Mouse (Mus musculus) limb, embryonic 10.5 days (tissue): ENCODE results near the gene Fam186b. TPM values are rescaled to one million over a fixed set of nuclear protein-coding genes. Genes with fewer than 3 reads are reported as not detected.

Experiments
- DNase-seq: peaks from one replicate; pipeline ENCODE4 v3.0.0-alpha.2; 2017; ENCODE audit warnings: low spot score
- H3K27ac ChIP-seq: fragments of 300-500 bp; sonication (generic); 2 replicates; pipeline ENCODE4 v1.5.1; 2016; ENCODE audit warnings: mild to moderate bottlenecking
- H3K27me3 ChIP-seq: fragments of 300-500 bp; sonication (generic); 2 replicates; pipeline ENCODE4 v1.6.1; 2016; ENCODE audit warnings: low read depth, mild to moderate bottlenecking; ENCODE audit not compliant: poor library complexity, severe bottlenecking
- H3K36me3 ChIP-seq: fragments of 300-500 bp; sonication (generic); 2 replicates; pipeline ENCODE4 v1.6.1; 2016; ENCODE audit warnings: mild to moderate bottlenecking, moderate library complexity
- H3K4me1 ChIP-seq: fragments of 300-500 bp; sonication (generic); 2 replicates; pipeline ENCODE4 v1.6.1; 2016
- H3K4me3 ChIP-seq: fragments of 300-500 bp; sonication (generic); 2 replicates; pipeline ENCODE4 v1.5.1; 2016; ENCODE audit warnings: mild to moderate bottlenecking, moderate library complexity
- H3K9me3 ChIP-seq: fragments of 300-500 bp; sonication (generic); replicated peaks from 2 replicates; pipeline ENCODE4 v1.6.1; 2016; ENCODE audit warnings: mild to moderate bottlenecking
- WGBS: fragments of 180-500 bp; shearing (Covaris S2); methylation state at CpG from one replicate; pipeline ENCODE4 v1.1.7; 2016; 5-methylcytosine and 5-hydroxymethylcytosine counted together
- polyA plus RNA-seq: library from polyadenylated mRNA; unstranded; fragments of >200 nt; fragmentation: Nextera tagmentation; extraction: Ambion mirVana; gene quantifications from 2 replicates; pipeline ENCODE4 v1.2.1, GENCODE M21; 2016

The Fam186b gene
- polyA plus RNA-seq, 1 experiment from 2014 or later: 0.29 TPM

DNA sequence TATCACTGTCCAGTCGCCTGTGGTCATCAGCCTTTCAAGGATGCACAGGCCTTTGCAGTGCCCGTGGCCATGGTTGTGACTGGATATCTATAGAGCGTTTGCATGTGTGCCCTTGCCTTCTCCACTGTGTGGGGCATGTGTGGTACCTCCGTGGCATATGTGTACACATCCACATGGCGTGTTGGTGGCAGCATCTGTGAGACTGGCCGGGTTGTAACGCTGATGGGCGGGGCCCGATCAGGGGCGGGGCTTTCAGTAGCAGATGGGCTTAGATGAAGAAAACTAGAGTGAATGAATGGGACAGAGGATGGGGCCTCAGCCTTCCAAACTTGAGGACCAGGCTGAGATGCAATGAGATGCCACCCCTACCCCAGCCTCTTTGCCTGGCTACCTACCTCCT lies 63.7 kb downstream of the Fam186b start:
- H3K9me3 ChIP-seq: no peaks in the 10 kb centered on the region
- peaks cover 80% of the 10 kb centered on the region for H3K27me3 ChIP-seq
- H3K4me1 ChIP-seq: peaks cover 18% of the 10 kb centered on the region
- 77% methylated on average over 10 of the region's 10 CpGs for WGBS
- no peak overlapping the region for H3K4me3 ChIP-seq
- DNase-seq: no peak
- H3K36me3 ChIP-seq: no peaks in the 10 kb centered on the region
- no peak overlapping the region for H3K27ac ChIP-seq

DNA sequence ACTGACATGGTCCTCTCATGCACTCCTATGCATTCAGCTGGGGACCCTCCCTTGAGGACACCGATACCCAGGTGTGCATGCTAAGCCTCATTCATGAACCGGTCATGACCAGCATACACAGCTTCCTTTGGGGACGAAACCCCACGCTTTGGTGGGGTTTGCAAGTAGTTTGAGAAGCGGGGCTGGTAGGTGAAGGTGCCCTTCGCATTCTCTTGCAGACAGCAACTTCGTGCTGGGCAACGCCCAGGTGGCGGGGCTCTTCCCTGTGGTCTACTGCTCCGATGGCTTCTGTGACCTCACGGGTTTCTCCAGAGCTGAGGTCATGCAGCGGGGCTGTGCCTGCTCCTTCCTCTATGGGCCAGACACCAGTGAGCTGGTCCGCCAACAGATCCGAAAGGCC lies 69.6 kb downstream of the Fam186b start:
- no peak overlapping the region for H3K27ac ChIP-seq
- no peak for DNase-seq
- peaks cover 54% of the 10 kb centered on the region for H3K4me1 ChIP-seq
- H3K27me3 ChIP-seq: peaks cover 100% of the 10 kb centered on the region
- H3K4me3 ChIP-seq: no peak overlapping the region
- no peaks in the 10 kb centered on the region for H3K36me3 ChIP-seq
- 17% methylated on average over 14 of the region's 14 CpGs for WGBS
- no peaks in the 10 kb centered on the region for H3K9me3 ChIP-seq

DNA sequence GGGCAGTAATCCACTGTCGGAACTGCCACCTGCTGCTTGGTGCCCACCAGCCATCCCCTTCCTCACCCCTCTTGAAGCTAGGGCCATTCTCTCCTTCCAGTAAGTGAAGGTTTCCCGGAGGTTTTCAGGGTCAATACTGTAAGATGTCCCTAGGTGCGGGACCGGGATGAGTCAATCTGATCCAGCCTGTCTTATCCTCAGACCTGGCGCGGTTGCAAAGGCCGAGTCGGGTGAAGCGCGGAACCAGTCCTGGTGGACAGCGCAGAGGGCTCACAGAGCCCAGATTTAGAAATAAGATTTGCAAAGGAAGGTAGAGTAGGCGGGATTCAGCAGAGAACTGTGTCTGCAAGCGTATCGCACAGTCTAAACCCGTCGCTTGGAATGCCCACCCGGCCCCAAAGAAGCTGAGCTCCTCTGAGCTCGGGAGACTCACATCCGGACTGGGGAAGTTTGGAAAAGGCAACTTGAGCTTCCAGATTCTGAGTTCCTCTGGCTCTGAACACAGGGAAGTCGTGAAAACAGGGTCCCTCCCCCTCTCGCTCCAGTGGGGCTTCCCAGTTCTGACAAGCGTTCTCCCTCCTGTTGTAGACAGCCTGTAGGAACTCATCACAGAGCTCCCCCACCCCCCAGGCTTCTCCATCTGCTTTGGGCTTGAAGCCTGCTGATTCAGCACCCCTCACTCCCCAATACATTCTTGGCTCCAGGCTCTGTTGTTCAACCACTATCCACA lies 70.4 kb downstream of the Fam186b start:
- WGBS: 2% methylated on average over 22 of the region's 22 CpGs

DNA sequence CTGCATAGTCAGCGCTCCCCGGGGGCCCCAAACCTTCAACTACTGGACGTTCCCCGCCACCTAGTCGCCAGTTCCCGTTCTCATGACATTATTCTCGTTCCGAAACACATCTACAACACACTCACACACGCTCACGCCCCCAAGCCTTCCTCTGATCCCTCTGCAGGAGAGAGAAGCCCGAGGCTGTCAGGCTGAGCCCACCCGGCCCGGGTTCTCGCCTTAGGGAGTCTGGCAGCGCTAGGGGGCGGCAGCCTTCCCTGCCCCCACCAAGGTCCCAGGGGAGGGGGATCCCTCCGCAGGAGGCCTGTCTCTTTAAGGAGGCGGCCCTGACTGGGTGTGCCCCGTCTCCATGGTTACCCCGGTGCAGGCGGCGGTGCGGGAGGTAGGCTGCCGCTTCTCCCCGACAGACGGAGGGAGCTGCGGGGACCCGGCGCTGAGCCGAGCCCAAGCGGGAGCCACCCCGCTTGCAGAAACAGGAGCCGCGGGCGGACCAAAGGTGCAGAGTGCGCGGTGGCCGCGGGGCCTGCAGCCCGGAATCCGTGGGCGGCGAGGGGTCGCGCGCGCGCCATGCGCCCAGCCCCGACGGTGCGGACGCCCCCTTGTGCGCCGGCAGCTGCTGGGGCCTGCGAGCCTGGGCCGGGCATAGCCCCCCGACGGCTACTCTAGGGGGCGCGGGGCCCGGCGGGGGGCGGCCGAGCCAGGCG lies 71.3 kb downstream of the Fam186b start, which contains the start of gene Kcnh3:
Gene Kcnh3, plus strand, starts transcription at position 654 of the 704 bp plus-strand sequence.
- no peaks in the 10 kb centered on the region for H3K9me3 ChIP-seq
- H3K27ac ChIP-seq: peak within 1 kb of the TSS; percentile 50; the same call in 1 of the 2 replicates
- no peak for DNase-seq
- WGBS: 2% methylated on average over 54 of the region's 66 CpGs
- no peaks in the 10 kb centered on the region for H3K36me3 ChIP-seq
- H3K4me3 ChIP-seq: peak within 1 kb of the TSS; percentile 47
- peaks cover 60% of the 10 kb centered on the region for H3K4me1 ChIP-seq
- H3K27me3 ChIP-seq: peaks cover 99% of the 10 kb centered on the region

More for the DNA sequence above, 70.4 kb downstream of the Fam186b start:
- peak; percentile 52 for DNase-seq
- H3K27me3 ChIP-seq: peaks cover 99% of the 10 kb centered on the region
- no peaks in the 10 kb centered on the region for H3K9me3 ChIP-seq
- H3K36me3 ChIP-seq: no peaks in the 10 kb centered on the region
- peak overlapping the region; percentile 47 for H3K4me3 ChIP-seq
- peak overlapping the region; percentile 50; the same call in 1 of the 2 replicates for H3K27ac ChIP-seq
- peaks cover 57% of the 10 kb centered on the region for H3K4me1 ChIP-seq

DNA sequence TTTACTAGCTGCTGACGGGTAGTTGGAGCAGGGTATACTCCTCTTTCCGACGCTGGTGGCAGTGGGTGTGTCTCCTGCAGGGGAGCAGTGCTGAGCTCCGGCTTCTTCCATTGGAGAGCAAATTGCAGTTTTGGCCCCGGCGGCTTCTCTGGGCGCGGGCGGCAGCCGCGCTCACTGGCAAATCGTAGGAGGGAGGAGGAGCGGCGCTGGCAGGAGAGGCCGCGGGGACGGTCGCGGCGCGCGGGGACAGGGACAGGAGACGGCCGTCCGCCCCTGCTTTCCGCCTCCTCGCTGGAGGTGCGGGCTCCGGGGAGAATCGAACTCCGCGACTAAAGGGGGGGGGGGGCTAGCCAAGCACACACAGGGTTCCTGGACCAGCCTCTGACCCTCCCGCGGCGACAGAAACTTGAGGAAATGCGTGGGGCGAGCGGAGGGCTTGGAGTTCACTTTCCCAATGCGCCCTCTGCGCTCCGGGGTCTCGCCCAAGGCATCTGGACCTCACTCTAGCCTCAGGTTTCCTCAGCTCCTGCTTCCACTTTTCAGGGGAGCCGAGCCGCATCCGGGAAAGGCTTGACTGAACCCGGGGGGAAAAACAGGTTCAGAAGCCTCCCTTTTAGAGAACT lies 72.0 kb downstream of the Fam186b start:
- peak; percentile 71 for DNase-seq
- Histone ChIP-seq H3K27ac (no peak overlapping the region), H3K4me3 (peak overlapping the region; percentile 47), H3K27me3 (peaks cover 94% of the 10 kb centered on the region), H3K9me3 (no peaks in the 10 kb centered on the region), H3K36me3 (no peaks in the 10 kb centered on the region), H3K4me1 (peaks cover 59% of the 10 kb centered on the region)
- WGBS: 1% methylated on average over 46 of the region's 46 CpGs

DNA sequence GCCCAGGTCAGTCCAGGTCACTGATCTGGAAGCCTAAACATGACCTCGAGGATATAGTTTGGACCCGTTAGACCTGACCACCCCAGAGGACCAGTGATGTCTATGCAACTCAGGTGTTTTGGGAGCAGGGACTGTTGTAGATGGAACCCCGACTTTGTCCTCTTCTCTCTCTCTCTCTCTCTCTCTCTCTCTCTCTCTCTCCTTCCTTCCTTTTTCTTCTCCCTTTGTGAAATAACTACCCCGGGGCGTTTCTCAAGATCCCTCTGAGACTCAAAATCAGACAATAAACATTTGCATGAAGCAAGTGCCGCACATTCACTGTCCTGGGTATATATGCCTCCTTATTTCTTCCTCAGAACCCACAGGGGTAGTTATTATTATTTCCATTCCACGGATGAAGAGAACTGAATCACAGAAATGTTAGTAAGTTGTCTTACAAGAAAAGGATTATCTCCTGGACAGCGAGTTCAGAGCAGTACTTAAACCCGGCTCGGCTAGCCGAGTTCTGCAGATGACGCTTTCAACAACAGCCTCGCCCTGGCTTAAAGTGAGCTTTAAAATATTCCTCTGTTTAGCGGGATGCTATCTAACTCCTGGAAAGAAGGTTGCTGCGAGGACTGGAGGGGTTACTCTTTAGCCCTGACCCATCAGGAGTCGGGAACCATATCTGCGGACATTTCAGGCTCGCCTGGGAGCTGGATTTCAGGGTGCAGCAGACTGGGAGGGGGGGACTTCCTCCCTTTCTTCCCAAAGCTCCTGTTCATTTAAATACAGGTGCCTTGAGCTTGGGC lies 72.7 kb downstream of the Fam186b start:
- no peak for DNase-seq
- Histone ChIP-seq H3K9me3 (no peaks in the 10 kb centered on the region), H3K27ac (no peak overlapping the region), H3K36me3 (no peaks in the 10 kb centered on the region), H3K27me3 (peaks cover 87% of the 10 kb centered on the region), H3K4me3 (peak overlapping the region; percentile 47), H3K4me1 (peaks cover 59% of the 10 kb centered on the region)
- WGBS: 8% methylated on average over 18 of the region's 18 CpGs

DNA sequence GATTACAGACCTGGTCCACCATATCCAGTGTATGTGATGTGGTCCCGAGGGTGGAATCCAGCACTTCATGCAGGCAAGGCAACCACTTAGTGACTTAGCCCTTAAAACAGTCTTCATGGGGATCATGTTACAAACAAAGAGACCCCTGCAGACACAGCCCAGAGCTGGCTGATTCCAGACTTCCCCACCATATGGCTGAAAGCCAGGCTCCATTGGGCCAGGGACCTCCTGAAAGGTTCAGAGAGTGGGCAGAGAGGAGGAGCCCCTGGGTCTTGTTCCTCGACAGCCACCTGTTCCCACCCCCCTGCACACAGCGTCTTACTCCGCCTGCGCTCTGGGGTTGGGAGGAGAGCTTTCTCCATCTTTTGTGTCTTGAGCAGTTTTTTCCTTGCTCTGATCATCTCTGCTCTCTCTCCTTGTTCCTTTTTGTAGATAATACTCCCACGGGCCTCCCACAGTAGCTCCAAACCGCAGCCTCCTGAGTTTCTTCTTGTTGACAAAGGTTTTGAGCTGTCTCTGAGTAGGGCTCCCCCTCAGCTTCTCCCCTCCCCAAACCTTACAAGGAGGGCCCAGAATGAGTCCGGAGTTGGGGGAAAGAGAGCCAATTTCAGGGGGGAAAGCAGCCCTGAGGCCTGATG lies 74.3 kb downstream of the Fam186b start:
- peaks cover 71% of the 10 kb centered on the region for H3K27me3 ChIP-seq
- 7% methylated on average over 8 of the region's 8 CpGs for WGBS
- DNase-seq: peak; percentile 78
- peak overlapping the region; percentile 3; the same call in 1 of the 2 replicates for H3K4me3 ChIP-seq
- peak overlapping the region; percentile 76 for H3K27ac ChIP-seq
- peaks cover 59% of the 10 kb centered on the region for H3K4me1 ChIP-seq
- no peaks in the 10 kb centered on the region for H3K36me3 ChIP-seq
- no peaks in the 10 kb centered on the region for H3K9me3 ChIP-seq

Other genes with a start within 250 kb of the Fam186b start
- 0.16 TPM in 1 of 2 replicates, not detected in the other for gene Prph, start 240.7 kb downstream of the Fam186b start, polyA plus RNA-seq
- 54.8 and 56.2 TPM in 2 replicates for gene Troap, start 221.3 kb downstream of the Fam186b start, polyA plus RNA-seq
- gene C1ql4, start 208.1 kb downstream of the Fam186b start, polyA plus RNA-seq: 0.15 and 0.23 TPM in 2 replicates
- gene Dnajc22, start 202.7 kb downstream of the Fam186b start, polyA plus RNA-seq: 1.4 and 2.1 TPM in 2 replicates
- gene Spats2, start 170.0 kb downstream of the Fam186b start, polyA plus RNA-seq: 60.5 and 64.1 TPM in 2 replicates
- 0.15 TPM in 1 of 2 replicates, not detected in the other for gene Kcnh3, start 71.0 kb downstream of the Fam186b start, polyA plus RNA-seq
- gene Mcrs1, start 43.9 kb downstream of the Fam186b start, polyA plus RNA-seq: 180 and 190 TPM in 2 replicates
- gene Prpf40b, start 801 bp downstream of the Fam186b start, polyA plus RNA-seq: 59.3 and 71.2 TPM in 2 replicates
- gene Fmnl3, start 74.6 kb upstream of the Fam186b start, polyA plus RNA-seq: 30.4 and 42.2 TPM in 2 replicates
- gene Tmbim6, start 97.0 kb upstream of the Fam186b start, polyA plus RNA-seq: 272 and 296 TPM in 2 replicates
- gene Nckap5l, start 161.9 kb upstream of the Fam186b start, polyA plus RNA-seq: 16.3 and 17.4 TPM in 2 replicates
- gene Bcdin3d, start 178.8 kb upstream of the Fam186b start, polyA plus RNA-seq: 15.9 and 19.4 TPM in 2 replicates
- 0.26 TPM in 1 of 2 replicates, not detected in the other for gene Faim2, start 232.3 kb upstream of the Fam186b start, polyA plus RNA-seq